Mouse (Mus musculus) midbrain, embryonic 14.5 days (tissue): Measurements from ENCODE around the gene Srsf2. TPM values are rescaled to one million over a fixed set of nuclear protein-coding genes. Genes with fewer than 3 reads are reported as not detected.

Experiments used
- ATAC-seq: fragments of 200-750 bp; cut with Nextera tagmentation; 2 replicates; pipeline ENCODE4 v1.8.0; 2017; ENCODE audit warnings: moderate number of reproducible peaks, moderate library complexity; ENCODE audit not compliant: low FRiP score, low TSS enrichment
- DNase-seq: peaks from one replicate; pipeline ENCODE4 v3.0.0-alpha.2; 2015
- H3K27ac ChIP-seq: fragments of 300-500 bp; sonication (generic); replicated peaks from 2 replicates; pipeline ENCODE4 v1.5.1; 2014; ENCODE audit warnings: mild to moderate bottlenecking, low read depth, low read length, moderate library complexity
- H3K27me3 ChIP-seq: fragments of 300-500 bp; sonication (generic); 2 replicates; pipeline ENCODE4 v1.6.1; 2014; ENCODE audit warnings: low read length, control low read depth, mixed read lengths; ENCODE audit not compliant: control insufficient read depth, insufficient read depth
- H3K36me3 ChIP-seq: fragments of 300-500 bp; sonication (generic); 2 replicates; pipeline ENCODE4 v1.6.1; 2014; ENCODE audit warnings: low read length, control low read depth; ENCODE audit not compliant: control insufficient read depth, insufficient read depth
- H3K4me1 ChIP-seq: fragments of 300-500 bp; sonication (generic); 2 replicates; pipeline ENCODE4 v1.6.1; 2014; ENCODE audit warnings: mild to moderate bottlenecking, antibody characterized with exemption, low read length, control low read depth; ENCODE audit not compliant: control insufficient read depth, insufficient read depth
- H3K4me2 ChIP-seq: fragments of 300-500 bp; sonication (generic); 2 replicates; pipeline ENCODE4 v1.6.1; 2014; ENCODE audit warnings: mild to moderate bottlenecking, low read length, moderate library complexity
- H3K4me3 ChIP-seq: fragments of 300-500 bp; sonication (generic); replicated peaks from 2 replicates; pipeline ENCODE4 v1.5.1; 2014; ENCODE audit warnings: low read depth, low read length
- H3K9ac ChIP-seq: fragments of 300-500 bp; sonication (generic); replicated peaks from 2 replicates; pipeline ENCODE4 v1.6.1; 2014; ENCODE audit warnings: mild to moderate bottlenecking, low read length, moderate library complexity
- H3K9me3 ChIP-seq: fragments of 300-500 bp; sonication (generic); 2 replicates; pipeline ENCODE4 v1.6.1; 2016; ENCODE audit warnings: low read length, control low read depth, mixed read lengths; ENCODE audit not compliant: control insufficient read depth
- WGBS: fragments of 180-500 bp; shearing (Covaris S2); extraction: QIAGEN DNeasy Blood & Tissue Kit; methylation state at CpG from one replicate; pipeline ENCODE4 v1.1.7; 2014; 5-methylcytosine and 5-hydroxymethylcytosine counted together
- polyA plus RNA-seq: library from polyadenylated mRNA; unstranded; fragments of >200 nt; fragmentation: Nextera tagmentation; extraction: Ambion mirVana; gene quantifications from 2 replicates; pipeline ENCODE4 v1.2.1, GENCODE M21; 2014

Srsf2 gene
- polyA plus RNA-seq, 1 experiment from 2014 or later: 650 TPM

- H3K27me3 ChIP-seq: no peaks in the 10 kb centered on the region
- ATAC-seq: peak; percentile 91
- H3K4me1 ChIP-seq: peaks cover 57% of the 10 kb centered on the region
- peak overlapping the region; percentile 30 for H3K4me3 ChIP-seq
- H3K9me3 ChIP-seq: no peaks in the 10 kb centered on the region
- DNase-seq: peak; percentile 95
- peak overlapping the region; percentile 63 for H3K9ac ChIP-seq
- peak overlapping the region; percentile 72 for H3K4me2 ChIP-seq
- H3K36me3 ChIP-seq: no peaks in the 10 kb centered on the region
- H3K27ac ChIP-seq: peak overlapping the region; percentile 99
- 2% methylated on average over 31 of the region's 32 CpGs for WGBS
Observed at GRCm38 (mm10) chr11:116810983-116811901, 41.7 kb downstream of the Srsf2 start.

- Histone ChIP-seq H3K27ac (peak overlapping the region; percentile 99), H3K27me3 (no peaks in the 10 kb centered on the region), H3K9me3 (no peaks in the 10 kb centered on the region), H3K4me3 (peak overlapping the region; percentile 30), H3K4me1 (peaks cover 53% of the 10 kb centered on the region), H3K4me2 (peak overlapping the region; percentile 72), H3K36me3 (no peaks in the 10 kb centered on the region), H3K9ac (peak overlapping the region; percentile 63)
- ATAC-seq (no peak), DNase-seq (peak; percentile 82)
- WGBS: 18% methylated on average over 11 of the region's 11 CpGs
Observed at GRCm38 (mm10) chr11:116810528-116810927, 42.4 kb downstream of the Srsf2 start.

- DNase-seq (no peak), ATAC-seq (no peak)
- Histone ChIP-seq H3K9ac (no peak overlapping the region), H3K4me1 (peaks cover 44% of the 10 kb centered on the region), H3K36me3 (no peaks in the 10 kb centered on the region), H3K27me3 (no peaks in the 10 kb centered on the region), H3K4me2 (no peak overlapping the region), H3K27ac (peak overlapping the region; percentile 99), H3K4me3 (no peak overlapping the region), H3K9me3 (no peaks in the 10 kb centered on the region)
- WGBS: 85% methylated on average over 8 of the region's 8 CpGs
Observed at GRCm38 (mm10) chr11:116809520-116809919, 43.4 kb downstream of the Srsf2 start.

- Histone ChIP-seq H3K9ac (no peak overlapping the region), H3K4me2 (no peak overlapping the region), H3K4me1 (peaks cover 37% of the 10 kb centered on the region), H3K27me3 (no peaks in the 10 kb centered on the region), H3K9me3 (no peaks in the 10 kb centered on the region), H3K4me3 (no peak overlapping the region), H3K36me3 (no peaks in the 10 kb centered on the region), H3K27ac (no peak overlapping the region)
- 76% methylated on average over 11 of the region's 11 CpGs for WGBS
- DNase-seq (no peak), ATAC-seq (no peak)
Observed at GRCm38 (mm10) chr11:116808811-116809395, 44.0 kb downstream of the Srsf2 start.

- Histone ChIP-seq H3K9me3 (no peaks in the 10 kb centered on the region), H3K27ac (peak overlapping the region; percentile 21; the same call in 1 of the 2 replicates), H3K36me3 (no peaks in the 10 kb centered on the region), H3K4me2 (no peak overlapping the region), H3K4me1 (peaks cover 29% of the 10 kb centered on the region), H3K4me3 (no peak overlapping the region), H3K9ac (no peak overlapping the region), H3K27me3 (no peaks in the 10 kb centered on the region)
- WGBS: 25% methylated on average over 7 of the region's 7 CpGs
- DNase-seq: peak; percentile 93
- ATAC-seq: no peak
Observed at GRCm38 (mm10) chr11:116807938-116808606, 44.8 kb downstream of the Srsf2 start.

- H3K4me3 ChIP-seq: no peak overlapping the region
- 62% methylated on average over 3 of the region's 3 CpGs for WGBS
- H3K27me3 ChIP-seq: no peaks in the 10 kb centered on the region
- peaks cover 24% of the 10 kb centered on the region for H3K4me1 ChIP-seq
- no peaks in the 10 kb centered on the region for H3K36me3 ChIP-seq
- ATAC-seq (no peak), DNase-seq (no peak)
- no peaks in the 10 kb centered on the region for H3K9me3 ChIP-seq
- H3K27ac ChIP-seq: peak overlapping the region; percentile 21; the same call in 1 of the 2 replicates
- no peak overlapping the region for H3K9ac ChIP-seq
- no peak overlapping the region for H3K4me2 ChIP-seq
Observed at GRCm38 (mm10) chr11:116807526-116807925, 45.4 kb downstream of the Srsf2 start.

- no peak overlapping the region for H3K4me2 ChIP-seq
- H3K9me3 ChIP-seq: no peaks in the 10 kb centered on the region
- WGBS: 61% methylated on average over 7 of the region's 7 CpGs
- no peak overlapping the region for H3K9ac ChIP-seq
- no peaks in the 10 kb centered on the region for H3K27me3 ChIP-seq
- DNase-seq (no peak), ATAC-seq (no peak)
- H3K27ac ChIP-seq: no peak overlapping the region
- H3K4me3 ChIP-seq: no peak overlapping the region
- H3K36me3 ChIP-seq: no peaks in the 10 kb centered on the region
- H3K4me1 ChIP-seq: peaks cover 20% of the 10 kb centered on the region
Observed at GRCm38 (mm10) chr11:116807116-116807515, 45.8 kb downstream of the Srsf2 start.

- ATAC-seq: no peak
- Histone ChIP-seq H3K9me3 (no peaks in the 10 kb centered on the region), H3K4me1 (peaks cover 14% of the 10 kb centered on the region), H3K4me2 (no peak overlapping the region), H3K4me3 (no peak overlapping the region), H3K27me3 (no peaks in the 10 kb centered on the region), H3K36me3 (no peaks in the 10 kb centered on the region), H3K27ac (no peak overlapping the region), H3K9ac (no peak overlapping the region)
- WGBS: 83% methylated on average over 15 of the region's 15 CpGs
- no peak for DNase-seq
Observed at GRCm38 (mm10) chr11:116806136-116807071, 46.5 kb downstream of the Srsf2 start.
